Mouse (Mus musculus) CD8-positive naive resting alpha-beta T cell, adult 2 months (primary cell): Measurements from ENCODE around the gene Dlk1.
"Not testable (repeated sequence)": the region's sequence is repeated elsewhere in the genome, so short reads cannot be mapped to it uniquely, and the experiment has no call there.

Experiments
- DNase-seq, 2 experiments: peaks; one replicate each; pipeline ENCODE4 v3.0.0; 2022; ENCODE audit warnings: low read depth in 2 of 2, low spot score in 2 of 2

Dlk1 gene

DNA sequence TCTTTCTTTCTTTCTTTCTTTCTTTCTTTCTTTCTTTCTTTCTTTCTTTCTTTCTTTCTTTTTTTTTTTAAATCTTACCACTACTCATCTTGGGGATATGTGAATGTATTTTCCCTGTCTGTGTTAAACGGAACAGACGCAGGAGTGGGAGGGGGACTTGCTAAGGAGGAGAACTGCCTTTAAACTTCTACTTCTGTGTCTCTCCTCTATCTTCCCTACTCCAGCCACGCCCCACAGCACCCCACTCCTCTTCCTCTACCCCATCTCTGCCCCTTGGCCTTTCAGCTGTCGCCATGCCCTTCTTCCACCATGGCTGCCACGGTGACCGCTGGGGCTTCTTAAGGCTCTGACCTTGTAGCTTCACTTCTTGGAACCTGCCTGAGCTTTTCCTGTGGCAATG is 14.2 kb upstream of the Dlk1 start:
- no peak for DNase-seq

DNA sequence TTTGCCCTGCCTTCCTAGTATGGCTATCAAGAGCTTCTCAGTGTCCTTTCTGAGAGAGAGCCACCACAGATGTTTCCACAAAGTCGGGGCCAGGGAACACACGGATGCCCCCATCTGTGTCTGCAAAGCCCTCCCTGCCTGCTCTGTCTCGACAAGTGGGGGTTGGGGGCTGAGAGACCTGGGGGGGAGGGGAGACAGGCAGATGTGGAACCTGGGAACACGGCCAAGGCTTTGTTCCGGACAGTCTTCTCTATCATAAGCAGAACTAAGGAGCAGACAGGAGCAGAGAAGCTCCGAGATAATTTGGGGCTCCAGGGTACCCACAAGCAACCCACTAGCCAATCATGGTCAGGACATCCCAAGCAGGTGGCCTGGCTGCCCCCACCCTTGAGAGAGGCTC is 12.6 kb upstream of the Dlk1 start:
- no peak for DNase-seq

GRCm38 (mm10) chr12:109441366-109441765 is 11.3 kb upstream of the Dlk1 start:
- DNase-seq: no peak

GRCm38 (mm10) chr12:109442115-109442514 is 10.5 kb upstream of the Dlk1 start:
- no peak for DNase-seq

GRCm38 (mm10) chr12:109443276-109443675 is 9.3 kb upstream of the Dlk1 start:
- no peak for DNase-seq

- DNase-seq: no peak
Measured at GRCm38 (mm10) chr12:109444999-109445398, 7.6 kb upstream of the Dlk1 start.

GRCm38 (mm10) chr12:109445499-109446235 is 7.0 kb upstream of the Dlk1 start:
- DNase-seq: no peak

DNA sequence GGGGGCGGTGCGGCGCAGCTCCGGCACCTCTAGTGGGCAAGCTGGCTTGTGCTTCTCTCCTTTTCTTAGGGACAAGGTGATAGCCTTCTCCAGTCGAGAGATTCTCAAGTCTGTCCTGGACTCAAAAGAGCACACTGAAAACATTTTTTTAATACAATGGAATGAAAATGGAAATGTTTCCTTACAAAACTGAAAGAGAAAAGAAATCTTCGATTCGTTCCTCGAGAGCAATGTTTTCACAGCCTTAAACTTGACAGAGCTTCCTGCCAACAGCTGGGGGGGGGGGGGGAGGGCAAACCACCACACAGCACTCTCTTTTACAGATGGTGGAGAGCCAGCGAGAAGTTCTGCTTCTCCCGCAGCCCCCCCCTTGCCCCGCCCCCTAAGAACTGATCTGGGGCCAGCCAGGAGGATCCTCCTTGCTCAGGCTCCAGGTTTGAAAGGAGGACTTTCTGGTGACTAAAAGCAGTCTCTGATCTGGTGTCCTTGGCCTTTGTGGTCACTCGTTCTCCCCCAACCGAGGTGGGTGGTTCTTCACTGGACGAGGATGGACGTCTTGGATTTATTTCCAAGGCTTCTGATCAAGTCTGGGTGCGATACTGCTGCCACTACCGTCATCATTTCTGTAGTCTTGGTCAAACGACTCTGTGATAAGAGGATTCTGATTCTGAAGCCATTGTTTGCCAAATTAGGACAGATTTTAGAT is 6.2 kb upstream of the Dlk1 start:
- no peak for DNase-seq

GRCm38 (mm10) chr12:109449421-109450411 is 2.9 kb upstream of the Dlk1 start:
- DNase-seq: no peak

DNA sequence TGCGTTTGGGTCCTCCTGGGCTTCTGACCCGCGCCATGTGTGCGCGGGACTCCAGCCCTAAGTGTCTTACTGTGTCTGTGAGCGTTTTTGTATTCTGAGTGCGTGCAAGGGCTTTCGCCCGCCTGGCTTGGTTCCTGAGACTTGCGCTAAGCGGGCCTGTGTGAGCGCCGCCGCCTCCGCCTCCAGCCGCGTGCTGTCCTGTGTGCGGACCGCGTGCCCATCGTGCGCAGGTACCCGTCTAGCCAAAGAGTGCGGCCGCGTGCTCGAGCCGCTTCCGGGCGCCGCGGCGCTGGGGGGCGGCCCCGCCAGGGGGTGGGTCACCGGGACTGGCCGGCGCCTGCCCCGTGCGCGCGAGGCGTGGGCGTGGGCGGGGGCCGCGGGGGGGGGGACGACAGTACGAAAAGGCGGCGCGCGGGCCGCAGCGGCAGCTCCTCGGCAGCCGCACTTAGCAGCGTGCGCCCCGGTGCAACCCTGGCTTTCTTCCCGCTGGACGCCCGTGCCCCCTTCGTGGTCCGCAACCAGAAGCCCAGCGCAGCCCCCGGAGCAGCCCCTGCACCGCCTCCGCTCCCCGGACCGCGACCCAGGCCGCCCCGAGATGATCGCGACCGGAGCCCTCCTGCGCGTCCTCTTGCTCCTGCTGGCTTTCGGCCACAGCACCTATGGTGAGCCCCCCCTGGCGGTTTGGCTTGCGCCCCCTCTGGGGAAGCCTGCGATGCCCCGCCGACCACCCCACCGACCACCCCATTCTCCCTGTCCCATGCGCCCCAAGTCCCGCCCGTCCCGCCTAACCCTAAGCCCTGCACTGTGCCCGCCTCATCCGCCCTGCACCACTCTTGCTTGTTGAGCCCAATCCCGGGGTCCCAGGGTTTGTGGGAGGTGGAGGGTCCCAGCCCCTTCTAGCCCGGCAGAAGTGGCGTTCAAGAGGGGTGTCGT is 708 bp downstream of the Dlk1 start:
- DNase-seq: no peak

GRCm38 (mm10) chr12:109454137-109454536 is 1.5 kb downstream of the Dlk1 start:
- DNase-seq: no peak

DNA sequence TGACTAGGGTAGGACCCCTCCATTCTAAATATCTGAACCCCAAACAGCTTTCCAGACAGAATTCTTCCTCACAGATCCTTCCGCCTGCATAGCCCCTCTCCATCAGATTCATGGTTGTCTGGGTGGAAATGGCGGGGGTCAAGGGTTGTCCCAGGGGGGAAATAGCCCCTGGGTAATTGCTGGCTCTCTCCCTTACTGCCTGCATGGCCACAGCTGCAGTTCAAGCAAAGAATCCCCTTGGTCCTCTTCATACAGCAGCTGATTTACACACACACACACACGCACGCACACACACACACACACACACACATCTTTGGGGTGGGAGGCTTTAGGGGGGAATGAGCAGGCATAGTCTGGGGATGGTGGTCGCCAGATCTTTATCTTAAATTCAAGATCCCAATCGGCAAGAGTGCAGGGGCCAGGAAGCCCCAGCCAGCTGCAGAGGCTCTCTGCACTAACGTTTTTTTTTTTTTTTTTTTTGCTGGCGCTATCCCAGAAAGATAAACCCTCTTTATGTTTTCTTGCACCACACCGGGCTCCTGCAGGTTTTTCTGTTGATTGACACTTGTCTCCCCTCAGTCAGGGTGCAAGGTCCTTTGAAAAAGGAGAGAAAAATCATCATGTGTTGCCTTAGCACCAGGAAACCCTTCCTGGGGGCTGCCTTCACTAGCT is 4.0 kb downstream of the Dlk1 start:
- DNase-seq: no peak

DNA sequence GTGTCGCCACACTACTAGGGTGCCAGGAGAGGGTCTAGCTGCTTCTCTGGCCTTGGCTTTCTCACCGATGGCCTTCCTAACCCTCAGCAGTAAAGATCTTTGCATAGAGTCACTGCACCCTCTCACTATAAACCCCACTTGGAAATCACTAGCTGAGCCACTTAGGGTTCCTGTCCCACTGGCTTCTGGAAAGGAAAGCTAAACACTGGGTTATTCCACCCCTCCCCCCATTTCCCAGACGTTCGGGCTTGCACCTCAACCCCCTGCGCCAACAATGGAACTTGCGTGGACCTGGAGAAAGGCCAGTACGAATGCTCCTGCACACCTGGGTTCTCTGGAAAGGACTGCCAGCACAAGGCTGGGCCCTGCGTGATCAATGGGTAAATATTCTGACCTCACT is 5.2 kb downstream of the Dlk1 start:
- no peak for DNase-seq

DNA sequence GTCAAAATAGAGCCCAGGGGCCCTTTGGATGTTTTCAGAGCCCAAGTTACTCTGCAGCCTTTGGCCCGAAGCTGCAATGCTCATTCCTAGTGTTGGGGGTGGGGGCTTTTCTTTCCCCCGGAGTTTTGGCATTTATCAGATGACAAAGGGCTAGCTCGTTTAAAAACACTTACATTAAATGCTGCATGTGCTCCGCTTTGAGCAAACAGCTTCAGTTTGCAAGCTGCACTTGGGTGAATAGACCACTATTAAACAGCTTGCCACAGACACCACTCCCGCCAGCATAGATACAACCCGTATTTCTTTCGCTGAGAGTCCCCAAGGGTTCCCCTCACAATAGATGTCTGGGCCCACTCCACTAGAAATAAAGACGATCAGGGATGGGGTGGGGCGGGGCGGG is 6.3 kb downstream of the Dlk1 start:
- no peak for DNase-seq

DNA sequence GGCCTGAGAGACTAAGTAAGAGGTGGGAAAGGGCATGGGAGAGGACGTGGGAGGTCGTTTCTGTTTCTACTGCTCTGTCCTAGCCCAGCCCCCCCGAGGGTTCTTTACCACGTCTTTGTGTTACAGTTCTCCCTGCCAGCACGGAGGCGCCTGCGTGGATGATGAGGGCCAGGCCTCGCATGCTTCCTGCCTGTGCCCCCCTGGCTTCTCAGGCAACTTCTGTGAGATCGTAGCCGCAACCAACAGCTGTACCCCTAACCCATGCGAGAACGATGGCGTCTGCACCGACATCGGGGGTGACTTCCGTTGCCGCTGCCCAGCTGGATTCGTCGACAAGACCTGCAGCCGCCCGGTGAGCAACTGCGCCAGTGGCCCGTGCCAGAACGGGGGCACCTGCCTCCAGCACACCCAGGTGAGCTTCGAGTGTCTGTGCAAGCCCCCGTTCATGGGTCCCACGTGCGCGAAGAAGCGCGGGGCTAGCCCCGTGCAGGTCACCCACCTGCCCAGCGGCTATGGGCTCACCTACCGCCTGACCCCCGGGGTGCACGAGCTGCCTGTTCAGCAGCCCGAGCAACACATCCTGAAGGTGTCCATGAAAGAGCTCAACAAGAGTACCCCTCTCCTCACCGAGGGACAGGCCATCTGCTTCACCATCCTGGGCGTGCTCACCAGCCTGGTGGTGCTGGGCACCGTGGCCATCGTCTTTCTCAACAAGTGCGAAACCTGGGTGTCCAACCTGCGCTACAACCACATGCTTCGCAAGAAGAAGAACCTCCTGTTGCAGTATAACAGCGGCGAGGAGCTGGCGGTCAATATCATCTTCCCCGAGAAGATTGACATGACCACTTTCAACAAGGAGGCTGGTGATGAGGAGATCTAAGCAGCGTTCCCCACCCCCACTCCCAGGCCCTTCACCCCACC is 7.1 kb downstream of the Dlk1 start:
- no peak for DNase-seq

- DNase-seq: no peak
Measured at GRCm38 (mm10) chr12:109462594-109462993, 10.0 kb downstream of the Dlk1 start.

DNA sequence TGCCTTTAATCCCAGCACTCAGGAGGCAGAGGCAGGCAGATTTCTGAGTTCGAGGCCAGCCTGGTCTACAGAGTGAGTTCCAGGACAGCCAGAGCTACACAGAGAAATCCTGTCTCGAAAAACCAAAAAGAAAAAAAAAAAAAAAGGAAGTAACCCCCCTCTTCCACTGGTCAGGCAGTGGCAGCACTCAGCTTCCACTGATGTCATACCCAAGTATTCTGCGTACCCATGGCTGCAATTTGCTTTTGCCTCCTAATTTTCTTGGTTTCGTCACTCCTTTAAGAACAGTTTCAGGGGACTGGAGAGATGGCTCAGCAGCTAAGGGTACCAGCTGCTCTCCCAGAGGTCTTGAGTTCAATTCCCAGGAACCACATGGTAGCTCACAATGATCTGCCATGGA is 14.8 kb downstream of the Dlk1 start:
- not testable (repeated sequence) for DNase-seq

DNA sequence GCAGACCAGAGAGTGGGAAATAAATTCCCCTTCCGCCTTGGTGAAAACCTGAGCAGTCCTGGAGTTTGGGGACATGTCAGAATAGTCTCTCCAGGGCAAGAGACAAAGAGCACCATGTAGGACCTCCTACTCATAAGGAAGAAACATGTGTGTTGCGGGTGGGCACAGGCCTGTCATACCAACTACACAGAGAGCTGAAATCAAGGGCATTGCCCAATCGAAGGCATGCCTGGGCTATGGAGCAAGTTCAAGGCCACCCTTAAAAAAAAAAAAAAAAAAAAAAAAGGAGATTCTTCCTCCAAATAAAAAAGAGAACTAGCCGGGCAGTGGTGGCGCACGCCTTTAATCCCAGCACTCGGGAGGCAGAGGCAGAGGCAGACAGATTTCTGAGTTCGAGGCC is 17.2 kb downstream of the Dlk1 start:
- DNase-seq: no peak

GRCm38 (mm10) chr12:109472627-109473026 is 20.0 kb downstream of the Dlk1 start:
- DNase-seq: no peak
